Mouse (Mus musculus) myocyte (in vitro differentiated cells): ENCODE results near the gene BC051019. TPM values are rescaled to one million over a fixed set of nuclear protein-coding genes. Genes with fewer than 3 reads are reported as not detected.

Experiments used
- H3K27me3 ChIP-seq: one replicate; pipeline ENCODE4 v1.6.1; 2011; ENCODE audit not compliant: control insufficient read depth, insufficient read depth, insufficient read length
- H3K36me3 ChIP-seq: one replicate; pipeline ENCODE4 v1.6.1; 2011; ENCODE audit not compliant: control insufficient read depth, insufficient read depth
- H3K4me2 ChIP-seq: one replicate; pipeline ENCODE4 v1.6.1; 2011; ENCODE audit warnings: low read depth, control low read depth
- H3K4me3 ChIP-seq: one replicate; pipeline ENCODE4 v1.5.1; 2011; ENCODE audit warnings: mild to moderate bottlenecking, control low read depth, moderate library complexity
- H3K79me2 ChIP-seq: one replicate; pipeline ENCODE4 v1.6.1; 2011; ENCODE audit not compliant: control insufficient read depth, insufficient read depth
- H3ac ChIP-seq: one replicate; pipeline ENCODE4 v1.6.1; 2011; ENCODE audit not compliant: control insufficient read depth, insufficient read length
- CEBPB ChIP-seq: IDR thresholded peaks from 2 replicates; pipeline ENCODE4 v1.6.1; 2011; ENCODE audit warnings: mild to moderate bottlenecking, moderate library complexity; ENCODE audit not compliant: poor library complexity, insufficient read depth, severe bottlenecking
- E2F4 ChIP-seq: IDR thresholded peaks from one replicate; pipeline ENCODE4 v1.6.1; 2011; ENCODE audit warnings: mild to moderate bottlenecking, control low read depth, moderate library complexity; ENCODE audit not compliant: insufficient read depth
- MAX ChIP-seq: IDR thresholded peaks from one replicate; pipeline ENCODE4 v1.6.1; 2011; ENCODE audit warnings: low read depth, mild to moderate bottlenecking, control low read depth
- MYOD1 ChIP-seq, 3 experiments: IDR thresholded peaks; one replicate each; pipeline ENCODE4 v1.6.1; 2011; ENCODE audit warnings: control low read depth in 2 of 3, low read depth in 2 of 3, mild to moderate bottlenecking in 2 of 3, moderate library complexity in 1 of 3; ENCODE audit not compliant: insufficient read length in 2 of 3, control insufficient read depth in 1 of 3
- MYOG ChIP-seq, 3 experiments: IDR thresholded peaks; one replicate each; pipeline ENCODE4 v1.6.1; 2011; ENCODE audit warnings: control low read depth in 2 of 3, low read depth in 2 of 3, mild to moderate bottlenecking in 2 of 3; ENCODE audit not compliant: insufficient read length in 2 of 3, control insufficient read depth in 1 of 3, insufficient read depth in 1 of 3
- POLR2A ChIP-seq: IDR thresholded peaks from one replicate; pipeline ENCODE4 v1.6.1; 2011; ENCODE audit warnings: low read depth, mild to moderate bottlenecking, control low read depth, moderate library complexity; ENCODE audit not compliant: insufficient read length
- POLR2AphosphoS2 ChIP-seq: IDR thresholded peaks from one replicate; pipeline ENCODE4 v1.6.1; 2011; ENCODE audit warnings: low read depth, control low read depth; ENCODE audit not compliant: insufficient read length
- REST ChIP-seq: IDR thresholded peaks from one replicate; pipeline ENCODE4 v1.6.1; 2011; ENCODE audit warnings: mild to moderate bottlenecking, control low read depth, moderate library complexity; ENCODE audit not compliant: insufficient read depth, insufficient read length
- SRF ChIP-seq: IDR thresholded peaks from one replicate; pipeline ENCODE4 v1.6.1; 2011; ENCODE audit warnings: low read depth; ENCODE audit not compliant: control insufficient read depth, insufficient read length
- TCF12 ChIP-seq: IDR thresholded peaks from one replicate; pipeline ENCODE4 v1.6.1; 2011; ENCODE audit warnings: mild to moderate bottlenecking, control low read depth; ENCODE audit not compliant: poor library complexity, insufficient read depth, severe bottlenecking
- TCF3 ChIP-seq: IDR thresholded peaks from one replicate; pipeline ENCODE4 v1.6.1; 2011; ENCODE audit warnings: low read depth, control low read depth; ENCODE audit not compliant: insufficient read length
- USF1 ChIP-seq: IDR thresholded peaks from one replicate; pipeline ENCODE4 v1.6.1; 2011; ENCODE audit warnings: low read depth, mild to moderate bottlenecking, control low read depth, moderate library complexity
- polyA plus RNA-seq: library from polyadenylated mRNA; unstranded; fragments of >200 nt; fragmentation: generic; extraction: Trizol; gene quantifications from one replicate; pipeline ENCODE4 v1.2.1, GENCODE M21; 2012; ENCODE audit warnings: missing spikeins

Gene BC051019
- polyA plus RNA-seq, 1 experiment: 33.3 TPM

- Histone ChIP-seq H3K4me3 (no peak overlapping the region), H3ac (no peak overlapping the region), H3K79me2 (no peaks in the 10 kb centered on the region), H3K4me2 (no peak overlapping the region), H3K27me3 (no peaks in the 10 kb centered on the region), H3K36me3 (peaks cover 56% of the 10 kb centered on the region)
- TF ChIP-seq MYOD1 (IDR thresholded peaks at IDR 0.05; ENCODE audit: control insufficient read depth in 1 of 3, insufficient read length in 2 of 3, low read depth in 2 of 3): no peak
- no peak for TF ChIP-seq MYOG (IDR thresholded peaks at IDR 0.05; ENCODE audit: control insufficient read depth in 1 of 3, insufficient read depth in 1 of 3, insufficient read length in 2 of 3, low read depth in 2 of 3)
- TF ChIP-seq TCF3: no peak
- TF ChIP-seq USF1: no peak
- no peak for TF ChIP-seq POLR2A
- TF ChIP-seq E2F4: no peak
- no peak for TF ChIP-seq TCF12
Observed at GRCm38 (mm10) chr7:109741703-109742102, 18.1 kb upstream of the BC051019 start.

GRCm38 (mm10) chr7:109741060-109741459 lies 17.4 kb upstream of the BC051019 start:
- Histone ChIP-seq H3K4me2 (no peak overlapping the region), H3K36me3 (peaks cover 60% of the 10 kb centered on the region), H3K27me3 (no peaks in the 10 kb centered on the region), H3K4me3 (no peak overlapping the region), H3K79me2 (no peaks in the 10 kb centered on the region), H3ac (no peak overlapping the region)
- TF ChIP-seq POLR2AphosphoS2: no peak
- no peak for TF ChIP-seq USF1
- no peak for TF ChIP-seq TCF3
- TF ChIP-seq MAX: no peak
- no peak for TF ChIP-seq SRF
- TF ChIP-seq E2F4: no peak
- TF ChIP-seq CEBPB: no peak
- no peak for TF ChIP-seq MYOD1 (IDR thresholded peaks at IDR 0.05; ENCODE audit: control insufficient read depth in 1 of 3, insufficient read length in 2 of 3, low read depth in 2 of 3)
- no peak for TF ChIP-seq REST
- no peak for TF ChIP-seq POLR2A
- no peak for TF ChIP-seq TCF12
- no peak for TF ChIP-seq MYOG (IDR thresholded peaks at IDR 0.05; ENCODE audit: control insufficient read depth in 1 of 3, insufficient read depth in 1 of 3, insufficient read length in 2 of 3, low read depth in 2 of 3)

- H3K79me2 ChIP-seq: no peaks in the 10 kb centered on the region
- H3K27me3 ChIP-seq: no peaks in the 10 kb centered on the region
- H3K36me3 ChIP-seq: peaks cover 64% of the 10 kb centered on the region
- TF ChIP-seq TCF12 (no peak), POLR2A (no peak), TCF3 (no peak), E2F4 (no peak), MYOD1 (IDR thresholded peaks at IDR 0.05; ENCODE audit: control insufficient read depth in 1 of 3, insufficient read length in 2 of 3, low read depth in 2 of 3) (no peak), REST (no peak), POLR2AphosphoS2 (no peak), MAX (no peak), SRF (no peak), MYOG (IDR thresholded peaks at IDR 0.05; ENCODE audit: control insufficient read depth in 1 of 3, insufficient read depth in 1 of 3, insufficient read length in 2 of 3, low read depth in 2 of 3) (no peak), CEBPB (no peak), USF1 (no peak)
- no peak overlapping the region for H3K4me3 ChIP-seq
- no peak overlapping the region for H3ac ChIP-seq
- H3K4me2 ChIP-seq: no peak overlapping the region
Observed at GRCm38 (mm10) chr7:109739822-109740370, 16.2 kb upstream of the BC051019 start.

GRCm38 (mm10) chr7:109734806-109735205 lies 11.2 kb upstream of the BC051019 start:
- TF ChIP-seq MAX (no peak), REST (no peak), SRF (no peak), POLR2A (no peak), MYOG (IDR thresholded peaks at IDR 0.05; ENCODE audit: control insufficient read depth in 1 of 3, insufficient read depth in 1 of 3, insufficient read length in 2 of 3, low read depth in 2 of 3) (no peak), TCF12 (no peak), TCF3 (no peak), USF1 (no peak), MYOD1 (IDR thresholded peaks at IDR 0.05; ENCODE audit: control insufficient read depth in 1 of 3, insufficient read length in 2 of 3, low read depth in 2 of 3) (no peak), E2F4 (no peak), POLR2AphosphoS2 (no peak), CEBPB (no peak)

More at GRCm38 (mm10) chr7:109734806-109735205, 11.2 kb upstream of the BC051019 start:
- Histone ChIP-seq H3K4me3 (no peak overlapping the region), H3K36me3 (peaks cover 26% of the 10 kb centered on the region), H3K27me3 (no peaks in the 10 kb centered on the region), H3K4me2 (no peak overlapping the region), H3ac (no peak overlapping the region), H3K79me2 (no peaks in the 10 kb centered on the region)
